Mouse (Mus musculus) brain, embryonic 18.5 days (tissue): Measurements from ENCODE around the gene Phlda1.

Source experiments
- DNase-seq: peaks from one replicate; pipeline ENCODE4 v3.0.0-alpha.2; 2012; ENCODE audit warnings: low read depth, low spot score

Phlda1 gene

GRCm38 (mm10) chr10:111505406-111505805, 680 bp upstream of the Phlda1 start:
- no peak for DNase-seq

GRCm38 (mm10) chr10:111506926-111507459, 907 bp downstream of the Phlda1 start:
- DNase-seq: no peak

GRCm38 (mm10) chr10:111507460-111508211, 1.6 kb downstream of the Phlda1 start:
- DNase-seq: no peak

- no peak for DNase-seq
Observed at GRCm38 (mm10) chr10:111508324-111509080, 2.4 kb downstream of the Phlda1 start.

- no peak for DNase-seq
Observed at GRCm38 (mm10) chr10:111509103-111509784, 3.2 kb downstream of the Phlda1 start.

GRCm38 (mm10) chr10:111509981-111510380, 3.9 kb downstream of the Phlda1 start:
- no peak for DNase-seq

GRCm38 (mm10) chr10:111510798-111511197, 4.7 kb downstream of the Phlda1 start:
- no peak for DNase-seq

GRCm38 (mm10) chr10:111512036-111512568, 6.0 kb downstream of the Phlda1 start:
- DNase-seq: no peak

GRCm38 (mm10) chr10:111514282-111514885, 8.3 kb downstream of the Phlda1 start:
- DNase-seq: no peak

- DNase-seq: no peak
Observed at GRCm38 (mm10) chr10:111515071-111516010, 9.3 kb downstream of the Phlda1 start.

GRCm38 (mm10) chr10:111516172-111516588, 10.1 kb downstream of the Phlda1 start:
- no peak for DNase-seq

- DNase-seq: no peak
Observed at GRCm38 (mm10) chr10:111516804-111517436, 10.8 kb downstream of the Phlda1 start.

- DNase-seq: no peak
Observed at GRCm38 (mm10) chr10:111518350-111518749, 12.3 kb downstream of the Phlda1 start.

GRCm38 (mm10) chr10:111519620-111520370, 13.7 kb downstream of the Phlda1 start:
- no peak for DNase-seq

GRCm38 (mm10) chr10:111520621-111521020, 14.5 kb downstream of the Phlda1 start:
- no peak for DNase-seq

GRCm38 (mm10) chr10:111521636-111522035, 15.6 kb downstream of the Phlda1 start:
- no peak for DNase-seq

GRCm38 (mm10) chr10:111522230-111522629, 16.1 kb downstream of the Phlda1 start:
- no peak for DNase-seq

GRCm38 (mm10) chr10:111523894-111524293, 17.8 kb downstream of the Phlda1 start:
- DNase-seq: no peak

- no peak for DNase-seq
Observed at GRCm38 (mm10) chr10:111527057-111527456, 21.0 kb downstream of the Phlda1 start.
